8 mouse cellular contexts compared by ENCODE assay signal in the genomic region with DNA sequence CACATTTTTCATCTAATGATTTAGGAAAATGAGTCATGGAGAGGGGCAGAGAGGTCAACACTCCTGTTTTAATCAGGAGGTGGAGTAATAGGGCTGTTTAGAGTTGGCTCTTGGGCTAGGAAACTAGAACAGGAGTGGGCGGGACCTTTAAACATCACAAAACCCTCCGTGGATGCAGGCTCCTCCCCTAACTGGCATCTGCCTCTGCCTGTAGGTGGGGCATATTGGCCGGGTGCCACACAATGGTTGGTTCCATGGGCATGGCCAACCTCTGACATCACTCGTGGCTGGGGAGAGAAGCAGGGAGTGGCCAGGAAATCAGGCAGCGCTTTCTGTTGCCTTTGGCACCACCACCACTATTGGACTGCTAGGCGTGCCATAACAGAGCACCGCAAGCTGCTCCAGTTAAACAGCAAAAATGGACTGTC.
A peak's percentile ranks its signal among the peaks of the same experiment; 100 is the strongest.
DNase-seq lines count a peak whose midpoint lies in the region; ATAC-seq and TF ChIP-seq lines count a peak whose summit lies in the region.

No protein-coding gene starts in this region.

- peak; percentile 31; the same call in 1 of the 2 replicates for TF ChIP-seq EP300 in heart, adult 2 months (IDR thresholded peaks at IDR 0.05; ENCODE audit: insufficient read depth, low read depth, low read length)

- intact Hi-C loops in heart, adult 2 months (cut with DNase I): no loop called here

- H3K27me3 ChIP-seq in heart, adult 2 months (ENCODE audit: control insufficient read depth, insufficient read depth, low read length): no peaks in the 10 kb centered on the region
- H3K27me3 ChIP-seq in heart, embryonic 12.5 days (replicated peaks): no peaks in the 10 kb centered on the region
- H3K27me3 ChIP-seq in hindbrain, postnatal 0 days (ENCODE audit: insufficient read depth, low read length): no peaks in the 10 kb centered on the region
- H3K27me3 ChIP-seq in hindbrain, embryonic 10.5 days (ENCODE audit: insufficient read depth, poor library complexity, severe bottlenecking): no peaks in the 10 kb centered on the region

- peak; percentile 77 to 86 for DNase-seq in heart, adult 2 months
- DNase-seq in brain, adult 2 months (ENCODE audit: low read depth, low spot score): peak; percentile 82
- peak; percentile 63 to 68 for DNase-seq in kidney, adult 8-10 months
- DNase-seq in hindbrain, postnatal 0 days (ENCODE audit: low spot score): no peak
- no peak for DNase-seq in hindbrain, embryonic 10.5 days (ENCODE audit: low spot score)

- H3K27ac ChIP-seq in heart, adult 2 months: no peak overlapping the region; the same call in 1 of the 2 replicates
- H3K27ac ChIP-seq in heart, embryonic 12.5 days (ENCODE audit: poor library complexity, severe bottlenecking): no peak overlapping the region
- H3K27ac ChIP-seq in hindbrain, postnatal 0 days: no peak overlapping the region
- no peak overlapping the region for H3K27ac ChIP-seq in hindbrain, embryonic 10.5 days

- no peaks in the 10 kb centered on the region for H3K79me2 ChIP-seq in heart, adult 2 months (replicated peaks; ENCODE audit: control insufficient read depth, insufficient read depth, low read length)

- H3K4me2 ChIP-seq in heart, embryonic 12.5 days: no peak overlapping the region
- no peak overlapping the region for H3K4me2 ChIP-seq in hindbrain, postnatal 0 days (ENCODE audit: low read depth, low read length)

- no peaks in the 10 kb centered on the region; the same call in none of the 2 replicates for H3K9me3 ChIP-seq in heart, embryonic 12.5 days (replicated peaks)
- H3K9me3 ChIP-seq in hindbrain, postnatal 0 days (ENCODE audit: low read length): no peaks in the 10 kb centered on the region
- no peaks in the 10 kb centered on the region for H3K9me3 ChIP-seq in hindbrain, embryonic 10.5 days

- H3K9ac ChIP-seq in heart, adult 2 months (ENCODE audit: low read depth, low read length): no peak overlapping the region
- H3K9ac ChIP-seq in heart, embryonic 12.5 days: no peak overlapping the region
- no peak overlapping the region for H3K9ac ChIP-seq in hindbrain, postnatal 0 days (replicated peaks; ENCODE audit: low read length)

- peaks cover 12% of the 10 kb centered on the region for H3K4me1 ChIP-seq in heart, adult 2 months (ENCODE audit: control insufficient read depth, insufficient read depth, low read length)
- peaks cover 3% of the 10 kb centered on the region; the same call in 1 of the 2 replicates for H3K4me1 ChIP-seq in heart, embryonic 12.5 days (replicated peaks)
- H3K4me1 ChIP-seq in hindbrain, postnatal 0 days (ENCODE audit: insufficient read depth, low read length): no peaks in the 10 kb centered on the region
- 0 out of 2 replicates have a peak, but pooled peaks cover 3% of the 10 kb centered on the region for H3K4me1 ChIP-seq in hindbrain, embryonic 10.5 days (replicated peaks)

- TF ChIP-seq POLR2A in heart, adult 2 months (IDR thresholded peaks at IDR 0.05; ENCODE audit: insufficient read depth, low read depth, low read length): no peak

- 57% methylated on average over 7 of the region's 7 CpGs for WGBS in heart, adult 2 months
- WGBS in heart, embryonic 12.5 days: 74% methylated on average over 7 of the region's 7 CpGs
- 79% methylated on average over 7 of the region's 7 CpGs for WGBS in hindbrain, postnatal 0 days
- 94% methylated on average over 7 of the region's 7 CpGs for WGBS in hindbrain, embryonic 10.5 days

- H3K36me3 ChIP-seq in heart, adult 2 months (ENCODE audit: control insufficient read depth, insufficient read depth, low read length): no peaks in the 10 kb centered on the region
- peaks cover 47% of the 10 kb centered on the region for H3K36me3 ChIP-seq in heart, embryonic 12.5 days
- H3K36me3 ChIP-seq in hindbrain, postnatal 0 days (ENCODE audit: insufficient read depth, low read length): peaks cover 8% of the 10 kb centered on the region; the same call in 1 of the 2 replicates
- peaks cover 71% of the 10 kb centered on the region for H3K36me3 ChIP-seq in hindbrain, embryonic 10.5 days

- no peak for ATAC-seq in heart, embryonic 12.5 days (ENCODE audit: insufficient number of reproducible peaks, low FRiP score)
- peak; percentile 58 for ATAC-seq in CD4-positive, CD25-positive, alpha-beta regulatory T cell, adult 4 months
- peak; percentile 93 for ATAC-seq in megakaryocyte-erythroid progenitor cell, adult 5-6 weeks (replicated peaks; ENCODE audit: low FRiP score, low TSS enrichment, poor library complexity, severe bottlenecking)
- no peak for ATAC-seq in hindbrain, postnatal 0 days

- no peak for TF ChIP-seq CTCF in heart, adult 2 months (IDR thresholded peaks at IDR 0.05)
- TF ChIP-seq CTCF in hindbrain, postnatal 0 days (IDR thresholded peaks at IDR 0.05; ENCODE audit: low read depth): no peak

- no peak overlapping the region for H3K4me3 ChIP-seq in heart, adult 2 months
- no peak overlapping the region for H3K4me3 ChIP-seq in heart, embryonic 12.5 days
- H3K4me3 ChIP-seq in hindbrain, postnatal 0 days (ENCODE audit: low read length): no peak overlapping the region
- no peak overlapping the region for H3K4me3 ChIP-seq in hindbrain, embryonic 10.5 days

Comparison
In these comparisons a context has a peak if more than half of its experiments do, and no peak if none do; other contexts are left out.
1. DNase-seq: peak in heart, adult 2 months (2 of 2), brain, adult 2 months (single experiment) and kidney, adult 8-10 months (2 of 2); none in hindbrain, postnatal 0 days (single experiment) and hindbrain, embryonic 10.5 days (single experiment).
2. ATAC-seq: peak in CD4-positive, CD25-positive, alpha-beta regulatory T cell, adult 4 months (single experiment) and megakaryocyte-erythroid progenitor cell, adult 5-6 weeks (single experiment); none in heart, embryonic 12.5 days (single experiment) and hindbrain, postnatal 0 days (single experiment).